Comparison of ENCODE assay signal across 17 mouse cellular contexts in genomic region chr10:19510047-19510446, GRCm38 (mm10).
"Had no signal": no experiment of that assay in that cellular context is flagged by ENCODE, and none has a peak within 500 bp of the region (broad histone marks: within the 10 kb centered on the region; RNA-seq: fewer than 3 reads in every experiment).

No protein-coding gene starts in this region.

- H3K4me2 ChIP-seq: lung, embryonic 15.5 days; midbrain, embryonic 12.5 days; neural tube, embryonic 12.5 days; stomach, embryonic 15.5 days had no signal

- H3K36me3 ChIP-seq: lung, embryonic 15.5 days; midbrain, embryonic 12.5 days; neural tube, embryonic 12.5 days; stomach, embryonic 15.5 days had no signal

- ATAC-seq: liver, postnatal 0 days; lung, postnatal 0 days; midbrain, embryonic 16.5 days had no signal

- H3K4me1 ChIP-seq: lung, embryonic 15.5 days; neural tube, embryonic 12.5 days; stomach, embryonic 15.5 days had no signal

- H3K9me3 ChIP-seq: lung, embryonic 15.5 days; midbrain, embryonic 12.5 days; neural tube, embryonic 12.5 days; stomach, embryonic 15.5 days had no signal

- H3K27ac ChIP-seq: lung, embryonic 15.5 days; macrophage; midbrain, embryonic 12.5 days; neural tube, embryonic 12.5 days; stomach, embryonic 15.5 days; stomach, postnatal 0 days had no signal

- H3K27me3 ChIP-seq: lung, embryonic 15.5 days; midbrain, embryonic 12.5 days; neural tube, embryonic 12.5 days; stomach, embryonic 15.5 days had no signal

- DNase-seq: liver, postnatal 0 days; lung, adult 2 months; lung, postnatal 14 days; lung, postnatal 36 days; right cerebral cortex, postnatal 14 days; thymus, adult 2 months; thymus, postnatal 25 days; thymus, postnatal 4 days had no signal

- H3K9ac ChIP-seq: liver, postnatal 0 days; lung, embryonic 15.5 days; midbrain, embryonic 12.5 days; neural tube, embryonic 12.5 days; stomach, embryonic 15.5 days had no signal

- H3K4me3 ChIP-seq: lung, embryonic 15.5 days; megakaryocyte, embryonic 14.5 days; midbrain, embryonic 12.5 days; neural tube, embryonic 12.5 days; stomach, embryonic 15.5 days had no signal
